Mouse (Mus musculus): ENCODE data around the gene Dnah2. TPM values are rescaled to one million over a fixed set of nuclear protein-coding genes. Genes with fewer than 3 reads are reported as not detected.

Gene Dnah2
- total RNA-seq (2012; rRNA removed) (under 0.01 and 0.04 TPM in 2 replicates), polyA plus RNA-seq (2012; ENCODE audit: insufficient read depth in 1 of 2, insufficient read length in 2 of 2, low read depth in 1 of 2, low replicate concordance in 2 of 2, missing spikeins in 1 of 2) (under 1 TPM in 1 of 2 experiments, not detected in 1; 0.07 TPM)

GRCm38 (mm10) chr11:69549060-69549656 is at the start of gene Dnah2:
Gene Dnah2 (minus strand): TSS chr11:69549110.
- Histone ChIP-seq H3K9ac (ENCODE audit: control insufficient read depth, low read depth, low read length, poor library complexity, severe bottlenecking) (no peak within 1 kb of the TSS), H3K27ac (ENCODE audit: control insufficient read depth, low read depth, low read length) (no peak within 1 kb of the TSS), H3K27me3 (ENCODE audit: control insufficient read depth in 1 of 2, insufficient read depth in 2 of 2, low read length in 2 of 2) (peaks cover 2 to 10% of the 10 kb centered on the region in 2 experiments), H3K9me3 (replicated peaks; ENCODE audit: insufficient read depth, low read length) (no peaks in the 10 kb centered on the region), H3K4me3 (ENCODE audit: control insufficient read depth in 1 of 2, insufficient read depth in 1 of 2, low read depth in 2 of 2, low read length in 2 of 2) (no peak within 1 kb of the TSS), H3K4me1 (ENCODE audit: control insufficient read depth in 1 of 2, insufficient read depth in 2 of 2, low read length in 2 of 2) (no peaks in the 10 kb centered on the region), H3K36me3 (ENCODE audit: control insufficient read depth in 1 of 2, insufficient read depth in 2 of 2, low read length in 2 of 2) (no peaks in the 10 kb centered on the region), H3K79me2 (ENCODE audit: control insufficient read depth, insufficient read depth, low read length, poor library complexity) (no peaks in the 10 kb centered on the region)
- no peak for TF ChIP-seq CHD1 (IDR thresholded peaks at IDR 0.05; ENCODE audit: low read depth, low read length)
- TF ChIP-seq MYB (IDR thresholded peaks at IDR 0.05; ENCODE audit: low read depth, low read length): no peak
- no peak for TF ChIP-seq GATA1 (IDR thresholded peaks at IDR 0.05; ENCODE audit: low read depth, low read length)
- TF ChIP-seq ZC3H11A (IDR thresholded peaks at IDR 0.05; ENCODE audit: low read depth, low read length): no peak
- TF ChIP-seq SMC3 (IDR thresholded peaks at IDR 0.05; ENCODE audit: low read depth, low read length): no peak
- no peak for TF ChIP-seq TCF12 (IDR thresholded peaks at IDR 0.05; ENCODE audit: low read depth, low read length)
- TF ChIP-seq ZMIZ1 (IDR thresholded peaks at IDR 0.05; ENCODE audit: low read depth, low read length): no peak
- TF ChIP-seq NELFE (IDR thresholded peaks at IDR 0.05; ENCODE audit: low read depth, low read length): no peak
- no peak for TF ChIP-seq TAL1 (IDR thresholded peaks at IDR 0.05; ENCODE audit: low read length)
- no peak for TF ChIP-seq MEF2A (IDR thresholded peaks at IDR 0.05; ENCODE audit: extremely low read depth, insufficient replicate concordance, low read depth, low read length, poor library complexity, severe bottlenecking)
- TF ChIP-seq JUND (IDR thresholded peaks at IDR 0.05; ENCODE audit: low read depth, low read length): no peak
- TF ChIP-seq KAT2A (conservative IDR thresholded peaks at IDR 0.05; ENCODE audit: low read depth, low read length): no peak
- DNase-seq (ENCODE audit: low read depth, low spot score): no peak

- Histone ChIP-seq H3K4me1 (ENCODE audit: control insufficient read depth in 1 of 2, insufficient read depth in 2 of 2, low read length in 2 of 2) (peaks cover 14 to 29% of the 10 kb centered on the region in 2 experiments), H3K4me3 (ENCODE audit: control insufficient read depth in 1 of 2, insufficient read depth in 1 of 2, low read depth in 2 of 2, low read length in 2 of 2) (no peak overlapping the region), H3K27me3 (ENCODE audit: control insufficient read depth in 1 of 2, insufficient read depth in 2 of 2, low read length in 2 of 2) (no peaks in the 10 kb centered on the region), H3K36me3 (ENCODE audit: control insufficient read depth in 1 of 2, insufficient read depth in 2 of 2, low read length in 2 of 2) (peaks cover 4 to 39% of the 10 kb centered on the region in 2 experiments), H3K9ac (ENCODE audit: control insufficient read depth, low read depth, low read length, poor library complexity, severe bottlenecking) (no peak overlapping the region), H3K79me2 (ENCODE audit: control insufficient read depth, insufficient read depth, low read length, poor library complexity) (no peaks in the 10 kb centered on the region), H3K27ac (ENCODE audit: control insufficient read depth, low read depth, low read length) (no peak overlapping the region), H3K9me3 (replicated peaks; ENCODE audit: insufficient read depth, low read length) (no peaks in the 10 kb centered on the region)
- peak; percentile 35 for DNase-seq (ENCODE audit: low read depth, low spot score)
- no peak for TF ChIP-seq E2F4 (IDR thresholded peaks at IDR 0.05; ENCODE audit: borderline replicate concordance, low read depth, low read length)
- TF ChIP-seq BHLHE40 (IDR thresholded peaks at IDR 0.05; ENCODE audit: borderline replicate concordance, low read depth, low read length): no peak
- no peak for TF ChIP-seq GATA1 (IDR thresholded peaks at IDR 0.05; ENCODE audit: low read depth, low read length)
- 0 out of 2 replicates have a peak, but pooled peaks have one; percentile 42 for TF ChIP-seq POLR2AphosphoS5 (IDR thresholded peaks at IDR 0.05; ENCODE audit: borderline replicate concordance, low read depth, low read length)
- TF ChIP-seq MEF2A (IDR thresholded peaks at IDR 0.05; ENCODE audit: extremely low read depth, insufficient replicate concordance, low read depth, low read length, poor library complexity, severe bottlenecking): no peak
- no peak for TF ChIP-seq MXI1 (IDR thresholded peaks at IDR 0.05; ENCODE audit: low read depth, low read length)
These were observed 45.9 kb upstream of the Dnah2 start for GRCm38 (mm10) chr11:69594853-69595252.

Measured in MEL (cell line).